Mouse (Mus musculus) adrenal gland, postnatal 0 days (tissue): Measurements from ENCODE around the gene Nab1. TPM values are rescaled to one million over a fixed set of nuclear protein-coding genes. Genes with fewer than 3 reads are reported as not detected.

Experiments used
- polyA plus RNA-seq: library from polyadenylated mRNA; unstranded; fragments of >200 nt; fragmentation: Nextera tagmentation; extraction: Ambion mirVana; gene quantifications from 2 replicates; pipeline ENCODE4 v1.2.1, GENCODE M21; 2015

Gene Nab1
- polyA plus RNA-seq, result 14.9 and 25.9 TPM in 2 replicates

DNA sequence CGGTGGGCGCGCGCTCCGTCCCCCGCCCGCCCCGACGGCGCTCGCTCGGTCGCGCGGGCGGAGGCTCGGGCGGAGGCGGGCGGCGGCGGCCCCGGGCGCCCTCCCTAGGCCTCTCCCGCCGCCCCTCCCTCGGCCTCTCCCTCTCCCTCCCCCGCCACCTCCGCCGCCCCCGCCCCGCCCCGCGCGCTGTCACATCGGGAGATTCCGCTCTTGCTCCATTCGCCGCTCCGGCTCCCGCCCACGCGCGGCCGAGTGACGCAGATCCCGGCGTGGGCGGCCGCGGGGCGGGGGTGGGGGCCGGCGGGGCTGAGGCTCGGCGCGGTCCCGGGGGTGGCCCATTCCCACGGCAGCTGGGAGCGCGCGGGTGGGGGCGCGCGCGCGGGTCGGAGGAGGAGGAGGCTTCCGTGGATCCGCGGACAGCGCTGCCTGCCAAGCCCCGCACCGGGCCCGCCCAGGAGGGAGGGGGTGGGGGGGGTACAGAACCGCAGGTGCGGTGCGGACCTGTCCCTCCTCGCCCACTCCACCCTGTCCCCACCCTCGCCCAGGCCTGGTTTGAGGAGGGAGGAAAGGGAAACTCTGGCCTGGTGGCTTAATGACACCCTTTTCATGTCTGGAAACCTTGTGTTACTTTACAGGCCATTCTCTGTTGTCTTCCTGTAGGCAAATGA, at the start of gene Nab1:
TSS of gene Nab1 (minus strand) at position 366 of the 668 bp plus-strand sequence.

Other genes starting within 250 kb of the Nab1 start
- gene Nemp2, start 130.0 kb upstream of the Nab1 start, polyA plus RNA-seq, result 3.4 and 3.5 TPM in 2 replicates
- gene Mfsd6, start 226.8 kb upstream of the Nab1 start, polyA plus RNA-seq, result 5.6 and 6.4 TPM in 2 replicates